Mouse (Mus musculus) heart, adult 2 months (tissue): ENCODE results near the gene Nol9. TPM values are rescaled to one million over a fixed set of nuclear protein-coding genes. Genes with fewer than 3 reads are reported as not detected.

Experiments used
- DNase-seq, 2 experiments: peaks; one replicate each; pipeline ENCODE4 v3.0.0; 2021
- H3K27ac ChIP-seq: fragments of 200-600 bp; 2 replicates; pipeline ENCODE4 v1.8.1; 2022
- H3K27me3 ChIP-seq: fragments of 200-500 bp; 2 replicates; pipeline ENCODE4 v1.6.1; 2012; ENCODE audit warnings: mild to moderate bottlenecking, low read length, inconsistent platforms, mixed read lengths; ENCODE audit not compliant: control insufficient read depth, insufficient read depth
- H3K36me3 ChIP-seq: fragments of 200-500 bp; 2 replicates; pipeline ENCODE4 v1.6.1; 2012; ENCODE audit warnings: low read length, inconsistent platforms; ENCODE audit not compliant: control insufficient read depth, insufficient read depth
- H3K4me1 ChIP-seq: fragments of 200-500 bp; 2 replicates; pipeline ENCODE4 v1.6.1; 2011; ENCODE audit warnings: low read length; ENCODE audit not compliant: control insufficient read depth, insufficient read depth
- H3K4me3 ChIP-seq: fragments of 200-600 bp; 2 replicates; pipeline ENCODE4 v1.8.1; 2022
- H3K79me2 ChIP-seq: fragments of 200-500 bp; replicated peaks from 2 replicates; pipeline ENCODE4 v1.6.1; 2012; ENCODE audit warnings: mild to moderate bottlenecking, inconsistent platforms, low read length, moderate library complexity, mixed read lengths; ENCODE audit not compliant: control insufficient read depth, insufficient read depth
- H3K9ac ChIP-seq: fragments of 200-500 bp; 2 replicates; pipeline ENCODE4 v1.6.1; 2012; ENCODE audit warnings: low read depth, mild to moderate bottlenecking, control low read depth, inconsistent platforms, low read length, mixed read lengths
- CTCF ChIP-seq: fragments of 200-600 bp; IDR thresholded peaks from 2 replicates; pipeline ENCODE4 v1.8.1; 2022; ENCODE audit warnings: antibody characterized with exemption, mild to moderate bottlenecking, moderate library complexity
- EP300 ChIP-seq: fragments of 200-500 bp; IDR thresholded peaks from 2 replicates; pipeline ENCODE4 v1.6.1; 2011; ENCODE audit warnings: low read depth, low read length, control low read depth; ENCODE audit not compliant: insufficient read depth
- POLR2A ChIP-seq: fragments of 200-500 bp; IDR thresholded peaks from 2 replicates; pipeline ENCODE4 v1.6.1; 2011; ENCODE audit warnings: mild to moderate bottlenecking, low read depth, low read length, control low read depth; ENCODE audit not compliant: insufficient read depth
- WGBS: fragments of 180-500 bp; shearing (Covaris S2); methylation state at CpG from one replicate; pipeline ENCODE4 v1.1.7; 2018; 5-methylcytosine and 5-hydroxymethylcytosine counted together
- intact Hi-C: fragments of 180-260 bp; cut with DNase I; formaldehyde crosslinking; loops from one replicate; pipeline ENCODE4 v1.15.1; 2025
- long read RNA-seq: library from polyadenylated mRNA; stranded (forward); transcript quantifications from one replicate; pipeline ENCODE4 v2.0.0, GENCODE M21; 2021
- polyA plus RNA-seq: library from polyadenylated mRNA; depleted of rRNA; stranded (reverse); fragments of >200 nt; gene quantifications from 2 replicates; pipeline ENCODE4 v1.2.3, GENCODE M21; 2012; rRNA removed
- total RNA-seq, 2 experiments: library from RNA; stranded (reverse); gene quantifications; 2 replicates each; pipeline ENCODE4 v1.2.3; 2021

Gene Nol9
- total RNA-seq: 1 to 10 TPM; 9.7 to 9.8 TPM
- 7.3 and 9.7 TPM in 2 replicates for polyA plus RNA-seq
- long read RNA-seq, transcript Nol9-201 (12 exons, 3,722 nt): major isoform, 17 of 23 reads
- long read RNA-seq, partial matches to known transcripts: 2 of 23 reads
- long read RNA-seq, other reads (novel, unspliced or antisense): 2 of 23 reads

DNA sequence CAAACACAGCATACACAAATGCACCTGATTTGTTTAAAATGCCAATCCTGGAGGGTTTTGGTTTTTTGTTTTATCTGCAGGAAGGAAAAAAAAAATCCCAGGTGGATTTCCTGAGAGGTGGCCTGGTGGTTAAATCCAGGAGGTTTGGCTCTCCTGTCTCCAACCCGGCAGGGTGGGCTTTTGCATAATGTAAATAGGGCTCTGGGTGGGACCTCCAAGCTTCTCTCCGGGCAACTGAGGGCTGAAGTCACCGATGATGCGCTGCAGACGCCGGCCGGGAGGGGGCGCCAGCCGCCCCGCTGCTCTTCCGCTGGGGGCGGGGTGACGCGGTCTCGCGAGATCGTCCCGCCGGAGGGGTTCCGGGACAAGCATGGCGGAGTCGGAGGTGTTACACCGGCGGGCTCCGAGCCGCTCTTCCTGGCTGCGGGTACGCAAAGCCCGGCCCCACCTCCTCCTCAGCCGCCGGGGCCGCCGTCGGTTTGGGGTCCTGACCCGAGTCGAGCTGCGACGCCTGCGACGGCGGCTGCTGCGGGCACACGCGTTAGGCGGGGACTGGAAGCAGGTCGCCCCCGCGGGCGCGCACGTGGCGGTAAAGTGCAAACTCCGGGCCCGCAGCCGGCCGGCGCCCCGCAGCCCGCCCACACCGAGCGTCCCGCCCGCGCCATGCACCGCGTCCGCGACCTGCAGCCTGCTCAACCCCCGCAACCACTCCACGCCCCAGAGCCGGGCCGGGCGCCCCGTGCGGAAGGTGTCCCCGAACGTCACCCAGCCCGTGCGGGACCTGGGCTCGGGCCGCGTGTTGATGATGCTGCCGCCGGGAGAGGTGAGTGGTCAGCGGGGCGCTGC lies at the start of gene Nol9:
TSS of gene Nol9 (plus strand) at position 337 of the 846 bp plus-strand sequence.
- H3K9ac ChIP-seq: peak within 1 kb of the TSS; percentile 99
- H3K79me2 ChIP-seq: peaks cover 3% of the 10 kb centered on the region
- intact Hi-C loops: loop anchor here (2.0 kb wide), 2 partner anchors 58 kb away; no protein-coding TSS in a partner anchor
- H3K27ac ChIP-seq: peak within 1 kb of the TSS; percentile 78
- peak; percentile 94 to 98 for DNase-seq
- peaks cover 2% of the 10 kb centered on the region for H3K4me1 ChIP-seq
- H3K4me3 ChIP-seq: peak within 1 kb of the TSS; percentile 98
- no peaks in the 10 kb centered on the region for H3K36me3 ChIP-seq
- no peaks in the 10 kb centered on the region for H3K27me3 ChIP-seq
- WGBS: under 1% methylated on average over 74 of the region's 86 CpGs
- TF ChIP-seq CTCF: no peak
- peak; percentile 67; the same call in 1 of the 2 replicates for TF ChIP-seq EP300
- peak; percentile 76 for TF ChIP-seq POLR2A

DNA sequence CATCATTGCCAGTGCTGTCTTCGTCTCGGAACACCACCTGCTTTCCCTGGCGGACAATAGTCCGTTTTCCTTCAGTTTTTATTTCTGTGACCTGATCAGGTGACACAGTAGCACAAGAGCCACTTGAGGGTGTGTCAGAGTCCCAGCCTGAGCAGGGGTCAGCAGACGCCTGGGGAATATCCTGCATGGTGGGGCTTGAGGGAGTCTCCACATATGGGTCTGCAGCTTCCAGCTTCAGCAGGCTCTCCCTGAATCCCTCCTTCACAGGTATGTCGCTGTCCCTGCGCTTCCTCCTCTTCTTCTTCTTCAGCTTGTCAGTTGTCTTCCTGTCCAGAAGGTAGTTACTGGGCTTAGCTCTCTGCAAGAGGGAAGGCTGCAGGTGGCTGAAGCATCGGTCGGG lies 47.0 kb upstream of the Nol9 start:
- peaks cover 5% of the 10 kb centered on the region; the same call in 1 of the 2 replicates for H3K4me1 ChIP-seq
- H3K79me2 ChIP-seq: peaks cover 4% of the 10 kb centered on the region; the same call in 1 of the 2 replicates
- no peak for TF ChIP-seq CTCF
- no peak for TF ChIP-seq POLR2A
- no peak for TF ChIP-seq EP300
- H3K9ac ChIP-seq: no peak overlapping the region
- 89% methylated on average over 9 of the region's 9 CpGs for WGBS
- intact Hi-C loops: no loop called here
- DNase-seq: no peak
- no peak overlapping the region for H3K4me3 ChIP-seq
- H3K27ac ChIP-seq: no peak overlapping the region
- no peaks in the 10 kb centered on the region for H3K36me3 ChIP-seq
- H3K27me3 ChIP-seq: no peaks in the 10 kb centered on the region

DNA sequence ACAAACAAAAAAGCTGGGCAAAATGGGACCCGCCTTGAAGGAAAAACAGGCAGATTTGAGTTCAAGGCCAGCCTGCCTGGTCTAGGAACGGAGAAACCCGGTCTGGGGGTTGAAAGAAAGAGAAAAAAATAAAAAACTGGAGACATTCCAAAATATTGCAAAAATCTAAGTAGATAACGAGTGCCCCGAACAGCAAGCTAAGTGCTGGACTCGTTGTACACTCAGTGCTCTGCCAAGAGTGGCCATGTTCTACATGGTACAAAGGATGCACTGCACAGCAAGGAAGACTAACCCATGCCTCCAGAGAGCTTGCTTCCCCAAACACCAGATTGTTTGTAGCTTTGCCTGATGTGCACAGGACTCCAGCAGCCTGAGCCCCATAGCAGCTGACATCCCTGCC lies 46.1 kb upstream of the Nol9 start:
- H3K4me3 ChIP-seq: no peak overlapping the region
- no peak for TF ChIP-seq CTCF
- TF ChIP-seq POLR2A: no peak
- TF ChIP-seq EP300: no peak

DNA sequence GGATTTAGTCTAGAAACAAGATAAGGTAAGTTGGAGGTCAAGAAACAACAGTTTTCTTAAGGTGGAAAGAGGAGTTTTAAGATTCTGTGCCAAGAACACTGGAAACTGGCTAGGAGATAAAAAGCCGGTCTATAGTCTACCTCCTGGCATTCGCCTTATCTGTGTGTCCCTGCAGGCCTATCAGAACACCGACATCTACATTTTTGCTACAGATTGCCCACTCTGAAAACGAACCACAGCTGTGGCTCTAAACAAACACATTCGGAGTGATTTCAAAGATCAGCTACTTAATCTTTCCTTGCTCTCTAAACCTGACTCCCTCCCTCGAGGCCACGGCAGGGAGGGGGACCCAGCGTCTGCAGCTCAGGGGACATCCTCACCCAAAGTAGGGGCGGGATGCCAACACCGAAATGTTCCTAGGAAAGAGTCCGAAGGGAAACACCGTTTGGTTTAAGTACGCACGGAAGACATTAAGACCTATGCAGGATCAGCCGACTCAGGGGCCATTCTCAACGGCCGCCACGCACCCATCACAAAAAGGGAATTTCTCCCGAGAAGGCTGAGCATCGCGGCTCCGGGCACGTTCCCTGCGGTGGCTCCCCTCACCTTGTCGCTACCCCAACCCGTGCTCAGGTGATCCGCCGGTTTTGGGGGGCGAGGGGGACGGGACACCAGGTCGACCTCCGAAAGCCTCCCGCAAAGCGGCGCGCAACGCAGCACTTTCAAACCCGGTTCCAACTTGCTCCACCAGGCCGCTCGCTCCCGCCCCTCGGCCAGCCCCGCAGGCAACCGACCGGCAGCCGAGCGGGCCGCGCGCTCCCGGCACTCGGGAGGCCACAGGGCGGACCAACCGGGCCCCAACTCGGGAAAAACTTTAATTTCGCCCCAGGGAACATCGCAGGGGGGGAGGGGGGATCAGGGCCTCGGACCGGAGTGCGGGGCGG lies 44.6 kb upstream of the Nol9 start:
- Histone ChIP-seq H3K27ac (peak overlapping the region; percentile 6; the same call in 1 of the 2 replicates), H3K27me3 (no peaks in the 10 kb centered on the region), H3K4me1 (0 out of 2 replicates have a peak, but pooled peaks cover 3% of the 10 kb centered on the region), H3K36me3 (no peaks in the 10 kb centered on the region; the same call in 1 of the 2 replicates), H3K4me3 (peak overlapping the region; percentile 94), H3K79me2 (peaks cover 4% of the 10 kb centered on the region; the same call in 1 of the 2 replicates), H3K9ac (peak overlapping the region; percentile 98)
- peak; percentile 53 to 64 for DNase-seq
- TF ChIP-seq POLR2A (no peak), CTCF (no peak)
- WGBS: 4% methylated on average over 55 of the region's 61 CpGs
- intact Hi-C loops: no loop called here

More for the DNA sequence above, 46.1 kb upstream of the Nol9 start:
- 59% methylated on average over 6 of the region's 6 CpGs for WGBS
- Histone ChIP-seq H3K79me2 (peaks cover 4% of the 10 kb centered on the region; the same call in 1 of the 2 replicates), H3K27ac (no peak overlapping the region), H3K36me3 (no peaks in the 10 kb centered on the region; the same call in 1 of the 2 replicates), H3K4me1 (peaks cover 3% of the 10 kb centered on the region; the same call in 1 of the 2 replicates), H3K9ac (no peak overlapping the region), H3K27me3 (no peaks in the 10 kb centered on the region)
- intact Hi-C loops: no loop called here
- no peak for DNase-seq

DNA sequence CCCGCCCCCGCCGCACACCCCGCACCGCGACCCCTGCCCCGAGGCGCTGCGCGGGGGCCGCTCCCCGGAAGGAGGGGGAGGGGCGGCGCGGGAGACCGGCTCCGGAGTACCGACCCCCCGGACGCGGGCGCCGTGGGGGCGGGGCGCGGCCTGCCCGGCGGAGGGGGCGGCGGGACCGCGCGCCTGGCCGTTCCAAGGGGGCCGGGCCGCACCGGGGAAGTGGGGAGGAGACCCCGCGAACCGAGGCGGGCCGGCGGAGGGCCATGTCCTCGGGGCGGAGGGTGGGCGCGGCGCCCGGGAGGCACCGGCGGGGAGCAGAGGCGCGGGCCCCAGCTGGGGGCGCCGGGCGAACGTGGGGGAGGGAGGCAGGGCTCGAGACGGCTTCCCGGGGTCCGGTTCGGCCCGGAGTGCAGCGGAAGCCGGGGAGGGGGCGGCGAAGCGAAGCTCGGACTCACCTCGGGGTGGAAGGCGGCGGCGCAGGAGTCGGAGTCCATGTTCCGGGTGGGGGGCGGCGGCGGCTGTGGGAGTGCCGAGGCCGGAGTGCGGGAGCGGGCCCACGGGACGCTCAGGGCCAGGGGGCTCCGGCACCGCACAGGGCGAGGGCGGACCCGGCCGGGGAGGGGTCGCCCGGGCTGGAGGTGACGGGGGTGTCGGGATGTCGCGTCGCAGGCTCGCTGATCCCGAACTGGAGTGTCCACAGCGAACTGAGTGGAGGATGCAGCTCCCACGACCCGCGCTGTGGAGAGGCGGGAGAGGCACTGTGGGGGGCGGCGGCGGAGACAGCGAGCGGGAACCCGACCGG lies 43.5 kb upstream of the Nol9 start:
- Histone ChIP-seq H3K9ac (peak overlapping the region; percentile 98), H3K79me2 (peaks cover 4% of the 10 kb centered on the region; the same call in 1 of the 2 replicates), H3K27ac (peak overlapping the region; percentile 84), H3K4me3 (peak overlapping the region; percentile 94), H3K4me1 (0 out of 2 replicates have a peak, but pooled peaks cover 3% of the 10 kb centered on the region), H3K36me3 (no peaks in the 10 kb centered on the region; the same call in 1 of the 2 replicates), H3K27me3 (no peaks in the 10 kb centered on the region)
- peak; percentile 57 to 58 for DNase-seq
- 2% methylated on average over 82 of the region's 111 CpGs for WGBS
- TF ChIP-seq CTCF (no peak), EP300 (no peak), POLR2A (peak; percentile 43)
- intact Hi-C loops: no loop called here
